Mouse (Mus musculus): ENCODE measurements around the gene Lrrc63. TPM values are rescaled to one million over a fixed set of nuclear protein-coding genes. Genes with fewer than 3 reads are reported as not detected.
"Not testable (repeated sequence)": the region's sequence is repeated elsewhere in the genome, so short reads cannot be mapped to it uniquely, and the experiment has no call there.

Gene Lrrc63
- not detected for total RNA-seq (2022)

GRCm38 (mm10) chr14:75130501-75131318 lies at the start of gene Lrrc63, which contains the start of gene Lcp1:
Gene Lrrc63 (minus strand): TSS chr14:75130881.
Gene Lcp1 (plus strand): TSS chr14:75131101.
- peak; percentile 23 to 30 for DNase-seq (ENCODE audit: low spot score in 2 of 2)

- peak in 1 of 2 experiments; percentile 35 for DNase-seq (ENCODE audit: low spot score in 2 of 2)
Observed at GRCm38 (mm10) chr14:75179255-75179963, 48.7 kb upstream of the Lrrc63 start.

GRCm38 (mm10) chr14:75178801-75179211 lies 48.1 kb upstream of the Lrrc63 start:
- DNase-seq (ENCODE audit: low spot score in 2 of 2), result no peak

- no peak for DNase-seq (ENCODE audit: low spot score in 2 of 2)
Observed at GRCm38 (mm10) chr14:75178384-75178793, 47.7 kb upstream of the Lrrc63 start.

GRCm38 (mm10) chr14:75177400-75177799 lies 46.7 kb upstream of the Lrrc63 start:
- no peak for DNase-seq (ENCODE audit: low spot score in 2 of 2)

GRCm38 (mm10) chr14:75176425-75177045 lies 45.9 kb upstream of the Lrrc63 start:
- DNase-seq (ENCODE audit: low spot score in 2 of 2), result no peak

- DNase-seq (ENCODE audit: low spot score in 2 of 2), result no peak
Observed at GRCm38 (mm10) chr14:75175781-75176180, 45.1 kb upstream of the Lrrc63 start.

- no peak for DNase-seq (ENCODE audit: low spot score in 2 of 2)
Observed at GRCm38 (mm10) chr14:75174731-75175555, 44.3 kb upstream of the Lrrc63 start.

GRCm38 (mm10) chr14:75174296-75174695 lies 43.6 kb upstream of the Lrrc63 start:
- no peak for DNase-seq (ENCODE audit: low spot score in 2 of 2)

GRCm38 (mm10) chr14:75170546-75170945 lies 39.9 kb upstream of the Lrrc63 start:
- no peak for DNase-seq (ENCODE audit: low spot score in 2 of 2)

GRCm38 (mm10) chr14:75168501-75168900 lies 37.8 kb upstream of the Lrrc63 start:
- DNase-seq (ENCODE audit: low spot score in 2 of 2), result no peak

- no peak for DNase-seq (ENCODE audit: low spot score in 2 of 2)
Observed at GRCm38 (mm10) chr14:75165574-75166131, 35.0 kb upstream of the Lrrc63 start.

GRCm38 (mm10) chr14:75164345-75164744 lies 33.7 kb upstream of the Lrrc63 start:
- no peak for DNase-seq (ENCODE audit: low spot score in 2 of 2)

GRCm38 (mm10) chr14:75163866-75164265 lies 33.2 kb upstream of the Lrrc63 start:
- no peak for DNase-seq (ENCODE audit: low spot score in 2 of 2)

GRCm38 (mm10) chr14:75159375-75159774 lies 28.7 kb upstream of the Lrrc63 start:
- no peak for DNase-seq (ENCODE audit: low spot score in 2 of 2)

- DNase-seq (ENCODE audit: low spot score in 2 of 2), result no peak
Observed at GRCm38 (mm10) chr14:75154481-75154880, 23.8 kb upstream of the Lrrc63 start.

GRCm38 (mm10) chr14:75151146-75151545 lies 20.5 kb upstream of the Lrrc63 start:
- no peak for DNase-seq (ENCODE audit: low spot score in 2 of 2)

- DNase-seq (ENCODE audit: low spot score in 2 of 2), result no peak
Observed at GRCm38 (mm10) chr14:75150653-75151052, 20.0 kb upstream of the Lrrc63 start.

- no peak for DNase-seq (ENCODE audit: low spot score in 2 of 2)
Observed at GRCm38 (mm10) chr14:75148229-75148628, 17.5 kb upstream of the Lrrc63 start.

- not testable (repeated sequence) for DNase-seq (ENCODE audit: low spot score in 2 of 2)
Observed at GRCm38 (mm10) chr14:75147706-75148105, 17.0 kb upstream of the Lrrc63 start.

- no peak for DNase-seq (ENCODE audit: low spot score in 2 of 2)
Observed at GRCm38 (mm10) chr14:75139225-75139624, 8.5 kb upstream of the Lrrc63 start.

All from left cerebral cortex, adult 8-10 months (tissue).